10 mouse cellular contexts compared by ENCODE assay signal in the genomic region with DNA sequence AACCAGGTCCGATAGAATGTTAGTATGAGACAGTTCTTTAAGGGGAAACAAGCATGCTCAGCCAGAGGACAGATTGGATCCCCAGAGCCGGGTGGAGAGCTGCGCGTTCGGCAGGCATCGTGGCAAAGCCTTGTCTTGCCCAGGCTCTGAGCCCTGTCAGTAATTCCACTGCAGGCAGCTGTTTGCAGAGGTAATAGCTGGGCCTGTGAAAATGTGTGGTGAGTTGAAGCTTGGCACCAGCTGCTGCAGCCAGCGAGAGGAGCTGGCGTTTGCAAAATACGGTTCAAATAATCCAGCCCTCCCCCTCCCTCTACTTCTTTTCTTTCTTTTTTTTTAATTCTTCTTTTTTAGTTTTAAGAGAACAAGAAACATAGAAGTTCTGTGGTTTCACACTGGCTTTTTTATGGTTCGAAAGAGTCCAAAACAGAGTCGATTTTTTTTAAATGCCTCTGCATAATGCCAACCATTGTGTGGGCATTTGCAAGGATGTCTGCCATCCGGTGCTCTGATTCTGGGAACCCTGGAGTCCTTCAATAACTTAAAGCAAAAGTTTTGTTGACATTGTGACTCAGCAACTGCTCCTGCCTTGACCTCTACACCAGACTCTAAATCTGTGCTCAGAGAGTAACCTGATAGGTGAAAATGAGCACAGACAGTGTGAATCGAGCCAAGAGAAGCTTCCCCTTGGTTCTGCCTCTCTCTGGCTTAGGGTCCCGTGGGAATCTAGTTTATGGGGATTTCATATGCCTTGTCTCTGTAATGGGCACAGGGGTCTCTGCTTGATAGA.
DNase-seq lines count a peak whose midpoint lies in the region; ATAC-seq and TF ChIP-seq lines count a peak whose summit lies in the region.
"Had no signal": no experiment of that assay in that cellular context is flagged by ENCODE, and none has a peak within 500 bp of the region (broad histone marks: within the 10 kb centered on the region; RNA-seq: fewer than 3 reads in every experiment).

No protein-coding gene starts in this region.

- H3K27me3 ChIP-seq in lung, embryonic 14.5 days (ENCODE audit: insufficient read depth, low read length), result peaks cover 7% of the 10 kb centered on the region; the same call in 1 of the 2 replicates
- H3K27me3 ChIP-seq in embryonic facial prominence, embryonic 15.5 days, result no peaks in the 10 kb centered on the region; the same call in 1 of the 2 replicates
- no peaks in the 10 kb centered on the region for H3K27me3 ChIP-seq in neural tube, embryonic 14.5 days (ENCODE audit: control insufficient read depth, insufficient read depth, low read length)

- H3K4me1 ChIP-seq in lung, embryonic 14.5 days (ENCODE audit: insufficient read depth), result no peaks in the 10 kb centered on the region
- H3K4me1 ChIP-seq in embryonic facial prominence, embryonic 15.5 days, result peaks cover 24% of the 10 kb centered on the region
- H3K4me1 ChIP-seq in neural tube, embryonic 14.5 days (ENCODE audit: control insufficient read depth, insufficient read depth, low read length), result no peaks in the 10 kb centered on the region

- no peak overlapping the region for H3K4me3 ChIP-seq in lung, embryonic 14.5 days (ENCODE audit: low read depth, low read length)
- H3K4me3 ChIP-seq in embryonic facial prominence, embryonic 15.5 days (replicated peaks), result no peak overlapping the region
- H3K4me3 ChIP-seq in neural tube, embryonic 14.5 days (ENCODE audit: low read depth, low read length), result no peak overlapping the region

- TF ChIP-seq CTCF in lung, embryonic 14.5 days (IDR thresholded peaks at IDR 0.05; ENCODE audit: low read depth), result no peak

- H3K4me2 ChIP-seq in lung, embryonic 14.5 days, result no peak overlapping the region
- no peak overlapping the region for H3K4me2 ChIP-seq in embryonic facial prominence, embryonic 15.5 days (replicated peaks)
- no peak overlapping the region for H3K4me2 ChIP-seq in neural tube, embryonic 14.5 days (ENCODE audit: low read depth, low read length)

- no peak overlapping the region for H3K27ac ChIP-seq in lung, embryonic 14.5 days (ENCODE audit: low read depth)
- H3K27ac ChIP-seq in embryonic facial prominence, embryonic 15.5 days (replicated peaks), result peak overlapping the region; percentile 9; the same call in 1 of the 2 replicates
- 0 out of 2 replicates have a peak overlapping the region, but pooled peaks have one; percentile 18 for H3K27ac ChIP-seq in neural tube, embryonic 14.5 days (ENCODE audit: low read depth, low read length)

- H3K9me3 ChIP-seq in lung, embryonic 14.5 days (ENCODE audit: low read depth, low read length), result no peaks in the 10 kb centered on the region
- H3K9me3 ChIP-seq in embryonic facial prominence, embryonic 15.5 days (replicated peaks), result no peaks in the 10 kb centered on the region
- H3K9me3 ChIP-seq in neural tube, embryonic 14.5 days (ENCODE audit: control insufficient read depth, low read length), result no peaks in the 10 kb centered on the region

- WGBS in lung, embryonic 14.5 days, result 55% methylated on average over 14 of the region's 14 CpGs
- 30% methylated on average over 14 of the region's 14 CpGs for WGBS in embryonic facial prominence, embryonic 15.5 days
- 54% methylated on average over 14 of the region's 14 CpGs for WGBS in neural tube, embryonic 14.5 days

- H3K36me3 ChIP-seq in lung, embryonic 14.5 days (ENCODE audit: insufficient read depth), result no peaks in the 10 kb centered on the region
- no peaks in the 10 kb centered on the region for H3K36me3 ChIP-seq in embryonic facial prominence, embryonic 15.5 days
- no peaks in the 10 kb centered on the region for H3K36me3 ChIP-seq in neural tube, embryonic 14.5 days (ENCODE audit: control insufficient read depth, insufficient read depth, low read length)

- ATAC-seq in lung, embryonic 14.5 days (ENCODE audit: insufficient read depth), result no peak
- ATAC-seq in embryonic facial prominence, embryonic 15.5 days (ENCODE audit: insufficient number of reproducible peaks, low FRiP score, low TSS enrichment, low read depth), result peak; percentile 72; the same call in 1 of the 2 replicates
- ATAC-seq in neural tube, embryonic 14.5 days (ENCODE audit: low read depth), result no peak; the same call in 1 of the 2 replicates

- H3K9ac ChIP-seq in lung, embryonic 14.5 days, result no peak overlapping the region
- H3K9ac ChIP-seq in embryonic facial prominence, embryonic 15.5 days, result no peak overlapping the region
- H3K9ac ChIP-seq in neural tube, embryonic 14.5 days (replicated peaks; ENCODE audit: low read depth, low read length), result no peak overlapping the region

- DNase-seq in adrenal gland, adult 2 months, result peak; percentile 52
- no peak for DNase-seq in adrenal gland, postnatal 25 days
- peak; percentile 33 for DNase-seq in lung, embryonic 14.5 days
- no peak for DNase-seq in lung, postnatal 25 days (ENCODE audit: low spot score)
- DNase-seq in spleen, postnatal 4 days (ENCODE audit: low spot score in 2 of 2), result no peak
- no peak for DNase-seq in kidney, adult 11 months
- DNase-seq: B cell, adult 2 months; kidney, adult 9 months had no signal

Comparison
In these comparisons a context has a peak if more than half of its experiments do, and no peak if none do; other contexts are left out.
1. DNase-seq: peak in adrenal gland, adult 2 months (single experiment) and lung, embryonic 14.5 days (single experiment); none in adrenal gland, postnatal 25 days (single experiment), lung, postnatal 25 days (single experiment), spleen, postnatal 4 days (0 of 2) and kidney, adult 11 months (single experiment).